Mouse (Mus musculus) kidney, postnatal 25 days (tissue): ENCODE measurements around the gene Hipk3.
A peak's percentile ranks its signal among the peaks of the same experiment; 100 is the strongest.

Source experiments
- DNase-seq, 2 experiments: peaks; one replicate each; pipeline ENCODE4 v3.0.0; 2021; ENCODE audit warnings: mixed read lengths in 2 of 2

Hipk3 gene

GRCm38 (mm10) chr2:104493951-104494800 lies at the start of gene Hipk3:
TSS of gene Hipk3 (minus strand) at chr2:104494446.
- peak; percentile 81 to 91 for DNase-seq

DNA sequence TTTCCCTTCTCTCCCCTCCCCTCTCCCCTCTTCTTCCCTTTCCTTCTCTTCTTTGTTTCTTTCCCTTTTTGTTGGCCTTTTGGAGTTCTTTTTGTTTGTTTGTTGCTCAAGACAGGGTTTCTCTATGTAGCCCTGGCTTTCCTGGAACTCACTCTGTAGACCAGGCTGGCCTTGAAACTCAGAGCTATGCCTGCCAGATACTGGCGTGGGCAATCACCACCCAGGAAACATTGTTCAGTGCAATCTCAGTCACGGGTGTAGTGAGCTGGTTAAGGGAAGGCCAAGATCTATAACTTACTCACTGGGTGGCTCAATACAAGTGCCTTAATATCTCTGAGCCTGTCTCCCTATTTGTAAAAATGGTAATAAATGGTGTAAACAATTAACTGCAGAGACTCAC lies 46.0 kb upstream of the Hipk3 start:
- DNase-seq: no peak

DNA sequence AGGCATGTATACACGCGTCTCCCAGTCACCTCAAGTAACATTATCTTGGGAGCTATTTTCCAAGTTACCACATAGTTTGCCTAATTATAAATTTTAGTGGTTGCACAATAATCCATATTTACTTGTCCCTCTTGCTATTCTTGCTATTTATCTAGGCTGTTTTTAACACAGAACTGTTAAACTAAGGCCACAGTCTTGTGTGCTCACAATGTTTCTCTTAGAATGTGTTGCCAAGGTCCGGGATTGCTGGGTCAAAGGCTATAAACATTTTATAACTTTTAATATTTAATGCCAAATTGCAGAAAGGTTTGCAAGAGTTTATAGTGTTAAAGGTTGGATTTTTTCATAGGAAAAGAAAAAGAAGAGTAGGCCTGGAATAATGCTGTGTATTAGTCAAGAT lies 40.5 kb upstream of the Hipk3 start:
- DNase-seq: peak in 1 of 2 experiments; percentile 10

DNA sequence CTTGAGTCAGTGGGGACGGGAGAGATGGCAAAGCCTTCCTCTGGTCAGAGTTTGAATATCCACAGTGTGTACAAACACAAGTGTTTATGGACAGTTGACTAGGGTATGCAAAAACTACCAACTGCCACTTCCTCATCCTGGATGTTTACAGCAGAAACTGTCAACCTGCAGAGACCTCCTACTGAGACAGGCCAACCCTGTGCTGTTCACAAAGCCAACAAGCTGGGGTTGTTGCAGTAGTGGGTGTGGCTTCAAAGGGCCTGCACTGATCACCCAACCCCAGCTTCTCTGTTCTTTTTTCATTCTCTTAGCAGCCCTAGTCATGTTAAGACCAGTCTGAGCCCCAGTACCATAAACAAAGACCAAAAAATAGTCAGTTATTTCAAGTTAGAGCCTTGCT lies 38.3 kb upstream of the Hipk3 start:
- DNase-seq: peak in 1 of 2 experiments; percentile 42

GRCm38 (mm10) chr2:104526559-104526958 lies 32.3 kb upstream of the Hipk3 start:
- no peak for DNase-seq

- no peak for DNase-seq
Measured at GRCm38 (mm10) chr2:104525506-104525905, 31.3 kb upstream of the Hipk3 start.

- DNase-seq: no peak
Measured at GRCm38 (mm10) chr2:104511622-104512021, 17.4 kb upstream of the Hipk3 start.

DNA sequence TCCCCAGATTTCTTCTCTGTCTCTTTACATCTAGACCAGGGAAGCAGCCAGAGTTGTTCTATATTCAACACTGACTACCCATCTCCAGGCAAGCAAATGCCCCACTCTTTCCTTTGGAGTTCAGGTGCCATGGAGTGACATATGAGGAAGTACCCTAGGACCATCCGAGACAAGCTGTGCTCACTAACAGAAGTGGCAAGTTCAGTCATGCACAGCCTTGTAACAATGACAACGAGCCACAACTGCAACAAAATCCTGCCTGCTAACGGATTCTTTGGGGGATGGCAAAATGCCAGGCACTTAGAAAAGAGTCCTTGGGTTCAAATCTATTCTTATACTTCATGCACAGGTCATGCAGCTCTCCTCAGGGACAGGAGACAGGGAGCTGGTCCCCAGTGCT lies 8.1 kb upstream of the Hipk3 start:
- DNase-seq: no peak

- no peak for DNase-seq
Measured at GRCm38 (mm10) chr2:104501091-104501490, 6.8 kb upstream of the Hipk3 start.

DNA sequence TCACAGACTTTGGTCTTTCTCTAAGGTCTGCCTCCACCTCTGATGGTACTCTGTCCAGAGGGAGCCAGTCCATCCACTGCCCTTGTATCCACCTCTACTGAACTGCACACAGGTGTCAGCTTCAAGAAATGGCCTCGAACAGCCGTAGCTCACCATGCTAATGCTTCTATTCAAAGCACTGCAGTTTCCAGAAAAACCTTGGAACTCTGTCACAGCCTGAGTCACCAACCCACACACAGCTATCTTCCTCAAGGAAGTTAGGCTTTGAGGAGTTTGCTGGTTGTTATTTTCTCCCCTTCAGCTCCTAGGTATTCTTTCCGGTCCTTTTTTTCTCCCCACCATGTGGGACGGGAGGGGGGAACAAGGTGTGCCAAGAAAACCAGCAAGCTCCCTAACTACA lies 3.5 kb upstream of the Hipk3 start:
- DNase-seq: no peak

GRCm38 (mm10) chr2:104497231-104497630 lies 3.0 kb upstream of the Hipk3 start:
- no peak for DNase-seq

DNA sequence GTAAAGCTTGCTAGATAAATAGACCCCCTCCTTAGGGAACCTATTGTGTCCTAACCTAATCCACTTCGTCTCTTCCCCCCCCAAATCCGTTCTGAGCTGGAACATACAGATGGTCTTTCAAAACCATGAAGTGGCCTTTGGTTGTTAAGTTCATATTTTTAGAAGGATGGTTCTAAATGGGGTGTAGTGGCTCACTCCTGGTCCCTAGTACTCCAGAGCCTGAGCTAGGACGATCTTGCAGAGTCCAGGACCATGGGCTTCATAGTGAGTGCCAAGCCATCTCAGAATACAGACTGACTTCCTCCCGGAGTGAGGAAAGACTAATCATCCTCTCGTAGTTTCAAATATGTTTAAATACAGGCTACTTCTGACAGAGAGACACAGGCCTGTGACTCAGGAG lies 2.0 kb upstream of the Hipk3 start:
- no peak for DNase-seq

- no peak for DNase-seq
Measured at GRCm38 (mm10) chr2:104494801-104495185, 547 bp upstream of the Hipk3 start.

DNA sequence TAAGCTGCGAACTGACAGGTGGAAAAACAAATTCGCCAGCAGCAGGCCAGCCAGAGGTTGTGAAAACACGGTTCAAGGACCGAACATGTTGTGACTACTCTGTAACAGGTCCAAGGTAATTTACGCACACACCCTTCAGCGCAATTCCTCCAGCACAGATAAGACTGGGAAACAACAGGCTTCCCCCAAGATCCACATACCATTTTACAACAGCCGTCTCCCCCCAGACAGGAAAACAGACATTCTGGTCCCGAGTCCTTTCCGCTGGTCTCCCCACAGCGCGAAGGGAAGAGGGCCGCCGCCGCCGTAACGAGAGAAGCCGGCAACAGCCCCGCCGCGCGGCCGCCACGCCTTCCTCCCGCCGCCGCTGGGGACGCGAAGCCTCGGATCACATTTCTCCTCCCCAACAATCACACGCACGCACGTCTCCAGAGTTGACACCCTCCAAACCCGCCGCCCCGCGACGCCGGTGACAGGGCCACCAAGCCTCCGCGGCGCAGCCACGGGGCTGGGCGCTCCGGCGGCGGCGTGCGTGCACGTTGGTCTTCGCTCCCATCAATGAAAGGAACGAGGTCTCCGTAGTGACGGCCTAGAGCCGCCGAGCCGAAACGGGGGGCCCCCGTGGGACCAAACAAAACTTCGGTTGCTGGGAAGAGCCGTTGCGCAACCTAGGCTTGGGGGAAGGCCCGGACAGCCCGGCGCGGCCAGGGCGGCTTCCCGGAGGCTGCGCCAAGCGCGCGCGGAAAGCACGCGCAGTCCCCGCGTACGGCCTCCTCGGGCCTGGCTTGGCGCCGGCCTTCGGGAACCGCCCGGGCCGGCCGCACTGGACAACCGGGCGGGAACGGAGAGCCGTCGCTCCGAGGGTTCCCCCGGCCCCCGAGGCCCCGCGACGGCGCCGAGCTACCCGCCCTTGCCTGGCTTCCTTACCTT lies 960 bp downstream of the Hipk3 start:
- peak; percentile 78 to 88 for DNase-seq

- DNase-seq: no peak
Measured at GRCm38 (mm10) chr2:104491221-104491795, 2.9 kb downstream of the Hipk3 start.

- no peak for DNase-seq
Measured at GRCm38 (mm10) chr2:104490761-104491160, 3.5 kb downstream of the Hipk3 start.

DNA sequence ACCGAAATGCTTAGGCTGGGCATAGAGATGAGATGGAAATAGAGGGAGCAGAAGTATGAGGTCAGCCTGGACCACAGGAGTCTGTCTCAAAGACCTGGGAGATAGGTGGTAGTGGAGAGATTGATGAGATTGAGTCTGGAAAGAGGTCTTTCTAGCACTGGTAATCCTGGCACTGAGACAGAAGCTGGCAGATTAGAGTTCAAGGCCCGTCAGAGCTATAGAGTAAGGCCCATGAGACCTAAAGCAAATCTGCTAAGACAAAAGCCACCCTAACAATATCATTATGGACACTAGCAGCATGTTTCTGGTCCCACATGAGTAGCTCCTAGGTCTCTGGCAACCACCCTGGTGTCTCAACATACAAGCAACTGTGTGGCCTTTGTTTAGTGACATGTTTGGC lies 4.4 kb downstream of the Hipk3 start:
- DNase-seq: no peak

DNA sequence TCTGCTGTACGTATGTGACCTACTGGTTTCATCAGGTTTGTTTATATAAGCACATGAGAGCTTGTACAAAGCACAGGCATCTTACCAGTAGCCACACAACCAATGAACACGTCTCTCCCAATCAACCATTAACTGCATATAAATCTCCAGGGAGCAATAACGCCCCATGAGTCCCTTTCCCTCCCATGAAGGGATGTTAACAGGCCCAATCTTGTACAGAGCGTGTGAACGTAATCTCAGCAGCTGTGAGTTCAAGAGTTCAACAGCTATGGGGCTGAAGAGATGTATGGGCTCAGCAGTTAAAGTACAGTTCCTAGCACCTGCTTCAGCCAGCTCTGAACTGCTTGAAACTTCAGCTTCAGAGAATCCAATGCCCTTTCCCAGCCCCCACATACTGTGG lies 9.8 kb downstream of the Hipk3 start:
- DNase-seq: no peak

- peak in 1 of 2 experiments; percentile 27 for DNase-seq
Measured at GRCm38 (mm10) chr2:104482156-104482555, 12.1 kb downstream of the Hipk3 start.

DNA sequence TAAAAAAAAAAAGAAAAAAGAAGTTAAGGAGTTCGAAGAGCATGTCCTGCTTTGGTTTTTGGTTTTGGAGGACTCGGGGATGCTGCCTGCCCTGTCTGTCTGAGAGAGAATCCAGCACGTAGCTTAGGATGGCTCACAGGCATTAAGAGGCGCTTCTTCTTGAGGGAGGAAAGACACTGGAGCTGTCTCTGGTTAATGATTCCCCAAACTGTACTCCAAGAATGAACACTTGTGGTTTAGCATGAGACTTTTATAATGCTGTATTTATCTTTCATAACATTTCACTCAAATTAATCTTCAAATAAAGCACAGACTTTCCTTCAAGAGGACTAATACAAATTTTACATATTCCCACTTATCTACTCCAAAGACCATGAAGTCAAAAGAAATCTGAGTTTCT lies 15.2 kb downstream of the Hipk3 start:
- no peak for DNase-seq

GRCm38 (mm10) chr2:104477398-104478015 lies 16.7 kb downstream of the Hipk3 start:
- no peak for DNase-seq

DNA sequence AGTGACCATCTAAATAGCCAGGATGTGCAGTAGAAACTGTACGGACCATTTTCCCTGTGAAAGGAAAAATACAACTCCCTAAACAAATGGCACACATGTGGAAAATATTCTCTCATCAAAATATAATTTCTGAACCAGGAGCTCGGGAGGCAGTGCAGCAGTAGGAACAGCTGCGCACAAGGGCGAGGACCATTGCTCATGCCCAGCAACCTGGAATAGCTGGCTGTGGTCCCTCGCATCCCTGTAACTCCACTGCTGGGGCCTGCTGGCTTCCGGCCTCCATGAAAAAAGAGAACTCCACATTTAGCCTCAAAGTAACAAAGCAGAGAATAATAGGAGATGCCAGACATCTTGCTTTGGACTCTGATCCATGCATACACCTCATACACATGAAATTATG lies 22.2 kb downstream of the Hipk3 start:
- no peak for DNase-seq

- no peak for DNase-seq
Measured at GRCm38 (mm10) chr2:104471161-104471560, 23.1 kb downstream of the Hipk3 start.
